Mouse (Mus musculus) liver, adult 2 months (tissue): ENCODE results near the gene Cyp3a13.

Source experiments
- CTCF ChIP-seq: fragments of 200-500 bp; IDR thresholded peaks from 2 replicates; pipeline ENCODE4 v1.5.1; 2011; ENCODE audit warnings: low read depth, low read length, control low read depth
- POLR2A ChIP-seq: fragments of 200-500 bp; IDR thresholded peaks from 2 replicates; pipeline ENCODE4 v1.6.1; 2011; ENCODE audit warnings: low read length, control low read depth; ENCODE audit not compliant: insufficient read depth; ENCODE audit errors: extremely low read depth

DNA sequence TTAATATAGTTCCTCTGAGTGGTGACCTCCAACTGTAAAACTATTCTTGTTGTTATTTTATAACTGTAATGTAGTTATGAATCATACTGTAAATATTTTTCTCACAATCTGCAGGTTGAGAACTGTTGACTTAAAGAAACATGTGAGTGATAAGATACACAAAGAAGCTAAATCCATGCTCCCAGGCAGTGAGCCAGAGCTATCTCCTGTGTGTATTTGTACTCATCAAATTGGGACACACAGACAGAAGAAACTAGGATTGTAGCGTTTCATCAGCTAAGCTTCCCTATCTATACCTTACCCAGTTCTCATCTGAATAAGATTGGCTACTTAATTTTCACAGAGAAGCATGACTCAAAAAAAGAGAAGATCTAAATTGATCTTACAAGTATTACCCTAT is 21.7 kb upstream of the Cyp3a13 start:
- TF ChIP-seq POLR2A (no peak), CTCF (no peak)
